11 mouse cellular contexts compared by ENCODE assay signal in the genomic region with DNA sequence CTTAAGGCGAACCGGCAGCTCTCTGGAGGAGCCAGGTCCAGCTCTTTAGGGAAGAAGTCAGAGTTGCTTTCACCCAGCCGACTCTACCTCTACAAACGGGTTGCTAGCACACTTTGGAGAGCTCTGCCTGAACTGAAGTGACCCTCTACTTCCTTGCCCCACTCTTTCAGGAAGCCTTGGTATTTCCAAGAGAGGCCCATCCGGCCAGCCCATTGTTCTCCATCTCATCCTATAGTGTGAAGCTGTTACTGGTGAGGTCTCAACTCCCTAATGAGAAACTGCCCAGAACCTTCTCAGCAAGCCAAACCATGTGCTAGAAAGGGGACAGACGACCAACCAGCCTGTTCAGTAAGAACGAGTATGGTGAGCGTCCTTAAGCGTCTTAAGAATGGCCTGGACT. TPM values are rescaled to one million over a fixed set of nuclear protein-coding genes. Genes with fewer than 3 reads are reported as not detected.
A peak's percentile ranks its signal among the peaks of the same experiment; 100 is the strongest.
DNase-seq lines count a peak whose midpoint lies in the region; ATAC-seq and TF ChIP-seq lines count a peak whose summit lies in the region.
"Had no signal": no experiment of that assay in that cellular context is flagged by ENCODE, and none has a peak within 500 bp of the region (broad histone marks: within the 10 kb centered on the region; RNA-seq: fewer than 3 reads in every experiment).

No protein-coding gene starts in this region.

- H3K36me3 ChIP-seq in embryonic facial prominence, embryonic 13.5 days: no peaks in the 10 kb centered on the region
- no peaks in the 10 kb centered on the region for H3K36me3 ChIP-seq in embryonic facial prominence, embryonic 10.5 days (replicated peaks)
- H3K36me3 ChIP-seq in lung, embryonic 15.5 days: no peaks in the 10 kb centered on the region
- H3K36me3 ChIP-seq in kidney, embryonic 14.5 days (ENCODE audit: control insufficient read depth, insufficient read depth, low read length): no peaks in the 10 kb centered on the region
- no peaks in the 10 kb centered on the region for H3K36me3 ChIP-seq in stomach, embryonic 16.5 days (ENCODE audit: control insufficient read depth, insufficient read depth, low read length)
- H3K36me3 ChIP-seq: limb, embryonic 12.5 days; midbrain, embryonic 12.5 days had no signal

- H3K4me1 ChIP-seq in embryonic facial prominence, embryonic 13.5 days: peaks cover 17% of the 10 kb centered on the region
- peaks cover 28% of the 10 kb centered on the region for H3K4me1 ChIP-seq in embryonic facial prominence, embryonic 10.5 days
- peaks cover 8% of the 10 kb centered on the region for H3K4me1 ChIP-seq in lung, embryonic 15.5 days
- peaks cover 5% of the 10 kb centered on the region for H3K4me1 ChIP-seq in lung, adult 2 months (ENCODE audit: control insufficient read depth, insufficient read depth, low read length)
- 0 out of 2 replicates have a peak, but pooled peaks cover 6% of the 10 kb centered on the region for H3K4me1 ChIP-seq in kidney, embryonic 14.5 days (ENCODE audit: control insufficient read depth, insufficient read depth, low read length)
- 0 out of 2 replicates have a peak, but pooled peaks cover 4% of the 10 kb centered on the region for H3K4me1 ChIP-seq in stomach, embryonic 16.5 days (ENCODE audit: control insufficient read depth, insufficient read depth, low read length)

- 0 out of 2 replicates have a peak overlapping the region, but pooled peaks have one; percentile 80 for H3K27ac ChIP-seq in embryonic facial prominence, embryonic 13.5 days
- H3K27ac ChIP-seq in embryonic facial prominence, embryonic 10.5 days (replicated peaks): no peak overlapping the region
- H3K27ac ChIP-seq in lung, embryonic 15.5 days: peak overlapping the region; percentile 90
- peak overlapping the region; percentile 59; the same call in 1 of the 2 replicates for H3K27ac ChIP-seq in kidney, embryonic 14.5 days (ENCODE audit: low read depth, low read length)
- peak overlapping the region; percentile 62 for H3K27ac ChIP-seq in stomach, embryonic 16.5 days (ENCODE audit: low read length)
- H3K27ac ChIP-seq: midbrain, embryonic 12.5 days had no signal

- no peak for ATAC-seq in embryonic facial prominence, embryonic 13.5 days (ENCODE audit: insufficient number of reproducible peaks, insufficient read depth, low FRiP score, low TSS enrichment, low read depth)
- ATAC-seq in lung, embryonic 15.5 days (ENCODE audit: borderline replicate concordance, extremely low read depth, low FRiP score, low TSS enrichment): no peak
- no peak for ATAC-seq in kidney, embryonic 14.5 days (ENCODE audit: low FRiP score, low TSS enrichment)
- no peak for ATAC-seq in stomach, embryonic 16.5 days (ENCODE audit: insufficient read depth, low FRiP score)

- no peaks in the 10 kb centered on the region for H3K9me3 ChIP-seq in embryonic facial prominence, embryonic 13.5 days
- no peaks in the 10 kb centered on the region for H3K9me3 ChIP-seq in embryonic facial prominence, embryonic 10.5 days
- no peaks in the 10 kb centered on the region for H3K9me3 ChIP-seq in lung, embryonic 15.5 days
- no peaks in the 10 kb centered on the region for H3K9me3 ChIP-seq in kidney, embryonic 14.5 days (ENCODE audit: control insufficient read depth, low read length)
- H3K9me3 ChIP-seq in stomach, embryonic 16.5 days (replicated peaks; ENCODE audit: control insufficient read depth, low read length): no peaks in the 10 kb centered on the region
- H3K9me3 ChIP-seq: limb, embryonic 12.5 days; midbrain, embryonic 12.5 days had no signal

- DNase-seq in embryonic facial prominence, embryonic 10.5 days (ENCODE audit: low spot score): no peak
- no peak for DNase-seq in lung, adult 2 months
- no peak for DNase-seq in cerebellum, postnatal 4 days (ENCODE audit: low spot score in 2 of 2)
- no peak for DNase-seq in right cerebral cortex, adult 18-20 months
- DNase-seq: thymus, postnatal 36 days had no signal

- H3K9ac ChIP-seq in embryonic facial prominence, embryonic 13.5 days: no peak overlapping the region
- H3K9ac ChIP-seq in lung, embryonic 15.5 days: no peak overlapping the region
- no peak overlapping the region for H3K9ac ChIP-seq in kidney, embryonic 14.5 days (ENCODE audit: low read depth, low read length)
- H3K9ac ChIP-seq in stomach, embryonic 16.5 days (ENCODE audit: low read length): no peak overlapping the region

- TF ChIP-seq POLR2A in lung, adult 2 months (IDR thresholded peaks at IDR 0.05; ENCODE audit: borderline replicate concordance, extremely low read depth, low read depth, low read length): no peak

- H3K4me3 ChIP-seq in embryonic facial prominence, embryonic 13.5 days: no peak overlapping the region
- no peak overlapping the region for H3K4me3 ChIP-seq in embryonic facial prominence, embryonic 10.5 days
- H3K4me3 ChIP-seq in lung, embryonic 15.5 days: 0 out of 2 replicates have a peak overlapping the region, but pooled peaks have one; percentile 70
- no peak overlapping the region for H3K4me3 ChIP-seq in lung, adult 2 months (replicated peaks; ENCODE audit: extremely low read depth, low read depth, low read length)
- H3K4me3 ChIP-seq in kidney, embryonic 14.5 days (ENCODE audit: low read length): no peak overlapping the region
- no peak overlapping the region for H3K4me3 ChIP-seq in stomach, embryonic 16.5 days (replicated peaks; ENCODE audit: low read length)

- WGBS in embryonic facial prominence, embryonic 13.5 days: 76% methylated on average over 9 of the region's 9 CpGs
- 76% methylated on average over 9 of the region's 9 CpGs for WGBS in embryonic facial prominence, embryonic 10.5 days
- 59% methylated on average over 9 of the region's 9 CpGs for WGBS in lung, embryonic 15.5 days
- 50% methylated on average over 9 of the region's 9 CpGs for WGBS in lung, adult 2 months
- 71% methylated on average over 9 of the region's 9 CpGs for WGBS in kidney, embryonic 14.5 days
- WGBS in stomach, embryonic 16.5 days: 77% methylated on average over 9 of the region's 9 CpGs

- H3K4me2 ChIP-seq in embryonic facial prominence, embryonic 13.5 days: peak overlapping the region; percentile 90; the same call in 1 of the 2 replicates
- H3K4me2 ChIP-seq in lung, embryonic 15.5 days: peak overlapping the region; percentile 96; the same call in 1 of the 2 replicates
- H3K4me2 ChIP-seq in kidney, embryonic 14.5 days (replicated peaks; ENCODE audit: low read depth, low read length): no peak overlapping the region
- H3K4me2 ChIP-seq in stomach, embryonic 16.5 days (ENCODE audit: low read depth, low read length): no peak overlapping the region

- no peak for TF ChIP-seq CTCF in lung, adult 2 months (IDR thresholded peaks at IDR 0.05; ENCODE audit: insufficient read depth, low read length)

- H3K27me3 ChIP-seq in embryonic facial prominence, embryonic 13.5 days: peaks cover 20% of the 10 kb centered on the region
- H3K27me3 ChIP-seq in embryonic facial prominence, embryonic 10.5 days (replicated peaks; ENCODE audit: low read depth, poor library complexity, severe bottlenecking): peaks cover 66% of the 10 kb centered on the region
- peaks cover 9% of the 10 kb centered on the region; the same call in 1 of the 2 replicates for H3K27me3 ChIP-seq in lung, embryonic 15.5 days
- peaks cover 17% of the 10 kb centered on the region for H3K27me3 ChIP-seq in kidney, embryonic 14.5 days (ENCODE audit: control insufficient read depth, insufficient read depth, low read length)
- peaks cover 7% of the 10 kb centered on the region; the same call in 1 of the 2 replicates for H3K27me3 ChIP-seq in stomach, embryonic 16.5 days (ENCODE audit: control insufficient read depth, insufficient read depth, low read length)

RNA-seq across cellular contexts. Expression of a gene that starts 1.3 kb away (rescaled TPM):
- polyA plus RNA-seq in embryonic facial prominence, embryonic 13.5 days (2015; fragmentation: Nextera tagmentation; extraction: Ambion mirVana): 13.0 and 13.3 TPM in 2 replicates
- 6.7 and 6.9 TPM in 2 replicates for polyA plus RNA-seq in embryonic facial prominence, embryonic 10.5 days (2016; fragmentation: Nextera tagmentation; extraction: Ambion mirVana)
- 15.8 and 16.4 TPM in 2 replicates for polyA plus RNA-seq in lung, embryonic 15.5 days (2015; fragmentation: Nextera tagmentation; extraction: Ambion mirVana)
- 39.2 and 41.8 TPM in 2 replicates for polyA plus RNA-seq in lung, adult 2 months (2012; rRNA removed)
- 10.7 and 13.2 TPM in 2 replicates for polyA plus RNA-seq in kidney, embryonic 14.5 days (2014; fragmentation: Nextera tagmentation; extraction: Ambion mirVana)
- polyA plus RNA-seq in stomach, embryonic 16.5 days (2015; fragmentation: Nextera tagmentation; extraction: Ambion mirVana): 9.8 and 11.0 TPM in 2 replicates

RNA-seq across cellular contexts. Expression of a gene that starts 37.1 kb away (rescaled TPM):
- polyA plus RNA-seq in embryonic facial prominence, embryonic 13.5 days (2015; fragmentation: Nextera tagmentation; extraction: Ambion mirVana): 13.6 and 16.1 TPM in 2 replicates
- 8.1 and 11.0 TPM in 2 replicates for polyA plus RNA-seq in embryonic facial prominence, embryonic 10.5 days (2016; fragmentation: Nextera tagmentation; extraction: Ambion mirVana)
- 7.2 and 8.1 TPM in 2 replicates for polyA plus RNA-seq in lung, embryonic 15.5 days (2015; fragmentation: Nextera tagmentation; extraction: Ambion mirVana)
- polyA plus RNA-seq in lung, adult 2 months (2012; rRNA removed): 15.5 and 18.4 TPM in 2 replicates
- 5.8 and 9.6 TPM in 2 replicates for polyA plus RNA-seq in kidney, embryonic 14.5 days (2014; fragmentation: Nextera tagmentation; extraction: Ambion mirVana)
- 38.6 and 42.7 TPM in 2 replicates for polyA plus RNA-seq in stomach, embryonic 16.5 days (2015; fragmentation: Nextera tagmentation; extraction: Ambion mirVana)

Comparison
In these comparisons a context has a peak if more than half of its experiments do, and no peak if none do; other contexts are left out.
1. H3K4me2 ChIP-seq: peak in embryonic facial prominence, embryonic 13.5 days (single experiment) and lung, embryonic 15.5 days (single experiment); none in kidney, embryonic 14.5 days (single experiment) and stomach, embryonic 16.5 days (single experiment).